Mouse (Mus musculus) neutrophil, adult 5-6 weeks (primary cell): Measurements from ENCODE around the gene Arhgap22. TPM values are rescaled to one million over a fixed set of nuclear protein-coding genes. Genes with fewer than 3 reads are reported as not detected.

Experiments
- ATAC-seq: fragments of 151-379, 151-347 bp; 2 replicates; pipeline ENCODE4 v1.8.0; 2017; ENCODE audit warnings: mild to moderate bottlenecking, moderate TSS enrichment; ENCODE audit not compliant: insufficient number of reproducible peaks, poor library complexity, low FRiP score, severe bottlenecking; ENCODE audit errors: extremely low read depth
- total RNA-seq: library from RNA; stranded (forward); fragments of 200-1000 nt; gene quantifications from 2 replicates; pipeline ENCODE4 v1.2.3, GENCODE M21; 2017

Arhgap22 gene
- total RNA-seq, 1 experiment from 2014 or later: 0.35 TPM

GRCm38 (mm10) chr14:33351984-33352722 is 138.3 kb downstream of the Arhgap22 start:
- ATAC-seq: no peak

GRCm38 (mm10) chr14:33352890-33353289 is 139.1 kb downstream of the Arhgap22 start:
- ATAC-seq: no peak

GRCm38 (mm10) chr14:33355276-33355675 is 141.4 kb downstream of the Arhgap22 start:
- ATAC-seq: no peak

GRCm38 (mm10) chr14:33357600-33358368 is 144.0 kb downstream of the Arhgap22 start:
- ATAC-seq: no peak

GRCm38 (mm10) chr14:33358891-33359290 is 145.1 kb downstream of the Arhgap22 start:
- ATAC-seq: no peak

- no peak for ATAC-seq
These were observed 147.7 kb downstream of the Arhgap22 start for GRCm38 (mm10) chr14:33361546-33361945.

GRCm38 (mm10) chr14:33362122-33362521 is 148.3 kb downstream of the Arhgap22 start:
- no peak for ATAC-seq

- no peak for ATAC-seq
These were observed 149.0 kb downstream of the Arhgap22 start for GRCm38 (mm10) chr14:33362807-33363206.

GRCm38 (mm10) chr14:33363611-33364010 is 149.8 kb downstream of the Arhgap22 start:
- no peak for ATAC-seq

- no peak for ATAC-seq
These were observed 150.2 kb downstream of the Arhgap22 start for GRCm38 (mm10) chr14:33364061-33364460.

- ATAC-seq: no peak
These were observed 153.3 kb downstream of the Arhgap22 start for GRCm38 (mm10) chr14:33366891-33367777.

GRCm38 (mm10) chr14:33369375-33369774 is 155.5 kb downstream of the Arhgap22 start:
- ATAC-seq: no peak

- ATAC-seq: no peak
These were observed 156.2 kb downstream of the Arhgap22 start for GRCm38 (mm10) chr14:33370056-33370455.

- no peak for ATAC-seq
These were observed 157.4 kb downstream of the Arhgap22 start for GRCm38 (mm10) chr14:33371248-33371647.

GRCm38 (mm10) chr14:33373271-33373670 is 159.4 kb downstream of the Arhgap22 start:
- no peak for ATAC-seq

GRCm38 (mm10) chr14:33374089-33374488 is 160.3 kb downstream of the Arhgap22 start:
- no peak for ATAC-seq

- no peak for ATAC-seq
These were observed 163.4 kb downstream of the Arhgap22 start for GRCm38 (mm10) chr14:33377211-33377610.

GRCm38 (mm10) chr14:33378723-33379122 is 164.9 kb downstream of the Arhgap22 start:
- no peak for ATAC-seq

GRCm38 (mm10) chr14:33380830-33381457 is 167.1 kb downstream of the Arhgap22 start:
- no peak for ATAC-seq
